Mouse (Mus musculus) large intestine, adult 2 months (tissue): ENCODE results near the gene Syne4. TPM values are rescaled to one million over a fixed set of nuclear protein-coding genes. Genes with fewer than 3 reads are reported as not detected.

Experiments used
- DNase-seq: peaks from one replicate; pipeline ENCODE4 v3.0.0-alpha.2; 2012; ENCODE audit warnings: low read depth, low spot score
- WGBS: fragments of 180-500 bp; shearing (Covaris S2); methylation state at CpG from one replicate; pipeline ENCODE4 v1.1.7; 2018; 5-methylcytosine and 5-hydroxymethylcytosine counted together
- polyA plus RNA-seq: library from polyadenylated mRNA; depleted of rRNA; stranded (reverse); fragments of >200 nt; gene quantifications from 2 replicates; pipeline ENCODE4 v1.2.3, GENCODE M21; 2012; rRNA removed

The Syne4 gene
- polyA plus RNA-seq, 1 experiment: 23.2 TPM

DNA sequence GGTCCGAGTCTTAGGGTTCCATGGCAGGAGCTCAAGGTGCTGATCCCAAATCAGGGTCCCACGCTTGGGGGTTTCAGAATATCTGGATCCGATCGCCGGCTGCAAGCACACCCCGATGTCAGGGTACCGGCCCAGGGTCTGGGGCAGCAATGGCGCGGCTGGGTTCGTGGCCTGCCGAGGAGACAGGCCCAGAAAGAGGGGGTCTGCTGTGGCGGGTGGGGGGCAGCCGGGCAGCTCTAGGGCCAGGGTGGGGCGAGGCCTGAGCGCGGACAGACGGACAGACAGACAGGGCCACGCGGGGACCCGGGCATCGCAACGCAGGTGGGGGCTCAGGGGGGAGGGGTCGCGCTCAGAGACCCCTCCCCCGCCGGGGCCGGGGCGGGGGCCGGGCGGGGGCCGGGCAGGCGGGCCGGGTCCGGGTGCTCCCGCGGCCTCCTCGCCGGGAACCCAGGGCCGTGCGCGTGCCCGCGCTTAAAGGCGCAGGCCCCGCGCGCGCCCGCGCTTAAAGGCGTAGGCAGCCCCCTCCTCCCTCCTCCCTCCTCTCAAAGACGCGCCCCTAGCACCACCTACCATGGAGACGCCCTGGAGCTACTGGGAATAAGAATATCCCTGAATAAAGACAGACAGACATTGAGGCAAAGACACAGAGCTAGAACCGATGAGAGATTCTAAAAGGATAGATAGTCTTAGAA, 48.2 kb downstream of the Syne4 start, which contains the start of gene Lrfn3:
Gene Lrfn3 (minus strand): TSS at position 121 of the 692 bp plus-strand sequence.
- WGBS: 2% methylated on average over 39 of the region's 55 CpGs
- DNase-seq: no peak

- WGBS: 56% methylated on average over 6 of the region's 6 CpGs
- DNase-seq: no peak
These were observed 48.7 kb downstream of the Syne4 start for GRCm38 (mm10) chr7:30363344-30363738.

DNA sequence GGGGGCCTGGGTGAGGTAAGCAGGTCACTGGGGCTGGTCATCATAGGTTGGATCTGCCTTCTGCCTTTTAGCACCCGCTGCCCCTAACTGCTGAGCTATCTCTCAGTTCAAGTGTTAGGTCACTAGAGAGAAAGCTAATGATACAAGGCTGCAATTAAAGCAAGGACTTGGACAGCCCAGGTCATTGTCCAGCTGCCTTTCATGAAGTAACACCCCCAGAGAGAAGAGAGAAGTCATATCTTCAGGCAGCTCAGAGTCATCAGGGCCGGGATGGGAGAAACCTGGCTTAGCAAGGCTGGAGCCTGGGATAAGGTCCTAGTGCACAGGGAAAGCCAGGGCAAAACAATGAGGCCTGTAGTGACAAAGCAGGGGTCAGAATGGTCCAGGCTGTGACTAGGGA, 52.9 kb downstream of the Syne4 start:
- DNase-seq: no peak
- 64% methylated on average over 2 of the region's 2 CpGs for WGBS

Other genes starting within 250 kb of the Syne4 start
- 0.25 and 0.35 TPM in 2 replicates for gene Zfp82, start 241.9 kb upstream of the Syne4 start, polyA plus RNA-seq
- gene Gm26920, start 224.4 kb upstream of the Syne4 start, polyA plus RNA-seq: 0.25 TPM in 1 of 2 replicates, not detected in the other
- 1.0 and 1.2 TPM in 2 replicates for gene Zfp566, start 224.3 kb upstream of the Syne4 start, polyA plus RNA-seq
- 11.4 and 12.5 TPM in 2 replicates for gene Zfp260, start 220.0 kb upstream of the Syne4 start, polyA plus RNA-seq
- gene Zfp382, start 192.9 kb upstream of the Syne4 start, polyA plus RNA-seq: 0.20 and 1.2 TPM in 2 replicates
- gene Zfp146, start 145.1 kb upstream of the Syne4 start, polyA plus RNA-seq: 8.8 and 11.3 TPM in 2 replicates
- gene Cox7a1, start 130.7 kb upstream of the Syne4 start, polyA plus RNA-seq: 90.2 and 179 TPM in 2 replicates
- 636 and 641 TPM in 2 replicates for gene Capns1, start 116.0 kb upstream of the Syne4 start, polyA plus RNA-seq
- 100 and 106 TPM in 2 replicates for gene Polr2i, start 82.9 kb upstream of the Syne4 start, polyA plus RNA-seq
- gene Tbcb, start 82.5 kb upstream of the Syne4 start, polyA plus RNA-seq: 56.3 and 57.3 TPM in 2 replicates
- 0.18 TPM in 1 of 2 replicates, not detected in the other for gene Ovol3, start 79.1 kb upstream of the Syne4 start, polyA plus RNA-seq
- gene Thap8, start 34.7 kb upstream of the Syne4 start, polyA plus RNA-seq: 0.15 TPM in 1 of 2 replicates, not detected in the other
- 14.0 and 16.5 TPM in 2 replicates for gene Wdr62, start 34.4 kb upstream of the Syne4 start, polyA plus RNA-seq
- 4.0 and 4.9 TPM in 2 replicates for gene Clip3, start 23.1 kb upstream of the Syne4 start, polyA plus RNA-seq
- 81.0 and 96.8 TPM in 2 replicates for gene Alkbh6, start 6.1 kb upstream of the Syne4 start, polyA plus RNA-seq
- gene E130208F15Rik, start 6.9 kb downstream of the Syne4 start, polyA plus RNA-seq: 0.31 and 0.74 TPM in 2 replicates
- 12.1 and 13.9 TPM in 2 replicates for gene Sdhaf1, start 9.1 kb downstream of the Syne4 start, polyA plus RNA-seq
- gene Lrfn3, start 48.0 kb downstream of the Syne4 start, polyA plus RNA-seq: 12.7 and 13.1 TPM in 2 replicates
- 109 and 121 TPM in 2 replicates for gene Tyrobp, start 99.0 kb downstream of the Syne4 start, polyA plus RNA-seq
- gene Hcst, start 105.0 kb downstream of the Syne4 start, polyA plus RNA-seq: 18.0 and 22.2 TPM in 2 replicates
- gene Nfkbid, start 106.9 kb downstream of the Syne4 start, polyA plus RNA-seq: 8.6 and 9.0 TPM in 2 replicates
- gene Aplp1, start 130.7 kb downstream of the Syne4 start, polyA plus RNA-seq: 54.6 and 86.3 TPM in 2 replicates
- 0.06 and 0.08 TPM in 2 replicates for gene Kirrel2, start 142.9 kb downstream of the Syne4 start, polyA plus RNA-seq
- 0.17 and 0.18 TPM in 2 replicates for gene Nphs1, start 143.5 kb downstream of the Syne4 start, polyA plus RNA-seq
- gene Prodh2, start 178.8 kb downstream of the Syne4 start, polyA plus RNA-seq: 1.6 and 7.7 TPM in 2 replicates
- 5.1 and 9.4 TPM in 2 replicates for gene Arhgap33, start 220.3 kb downstream of the Syne4 start, polyA plus RNA-seq
- 84.8 and 94.7 TPM in 2 replicates for gene Hspb6, start 237.4 kb downstream of the Syne4 start, polyA plus RNA-seq
- gene Proser3, start 237.5 kb downstream of the Syne4 start, polyA plus RNA-seq: 4.3 and 7.3 TPM in 2 replicates
- 44.9 and 45.8 TPM in 2 replicates for gene Lin37, start 245.0 kb downstream of the Syne4 start, polyA plus RNA-seq
- gene U2af1l4, start 248.5 kb downstream of the Syne4 start, polyA plus RNA-seq: 46.2 and 48.2 TPM in 2 replicates
- gene Gm49396, start 248.5 kb downstream of the Syne4 start, polyA plus RNA-seq: 2.1 TPM in 2 replicates
- 186 and 239 TPM in 2 replicates for gene Psenen, start 248.8 kb downstream of the Syne4 start, polyA plus RNA-seq